Mouse (Mus musculus) small intestine, adult 2 months (tissue): ENCODE measurements around the gene Gpr55.

Source experiments
- CTCF ChIP-seq: fragments of 200-500 bp; IDR thresholded peaks from 2 replicates; pipeline ENCODE4 v1.5.1; 2012; ENCODE audit warnings: low read depth, mild to moderate bottlenecking, control low read depth, inconsistent platforms, low read length, moderate library complexity, mixed read lengths; ENCODE audit not compliant: insufficient replicate concordance, insufficient read length; ENCODE audit errors: extremely low read depth
- POLR2A ChIP-seq: fragments of 200-500 bp; IDR thresholded peaks from 2 replicates; pipeline ENCODE4 v1.6.1; 2012; ENCODE audit warnings: low read depth, mild to moderate bottlenecking, control low read depth, inconsistent platforms, low read length, moderate library complexity

- TF ChIP-seq CTCF (no peak), POLR2A (no peak)
Observed at GRCm38 (mm10) chr1:85933631-85934465, 27.0 kb downstream of the Gpr55 start.
